Mouse (Mus musculus) G1E (cell line): ENCODE measurements at regions not wholly inside any gene's neighbourhood (a gene's known extent, or its start where the extent isn't known, plus 50 kb on each side); places are given as distances from the start of the nearest gene placed in this dataset.

ENCODE experiments used
- CTCF ChIP-seq: IDR thresholded peaks from 2 replicates; pipeline ENCODE4 v1.5.1; 2012; ENCODE audit warnings: low read depth, low read length, inconsistent platforms, mixed read lengths
- GATA1 ChIP-seq: IDR thresholded peaks from 2 replicates; pipeline ENCODE4 v1.6.1; 2012; ENCODE audit warnings: borderline replicate concordance, low read length, inconsistent platforms, mixed read lengths
- GATA2 ChIP-seq: IDR thresholded peaks from 2 replicates; pipeline ENCODE4 v1.6.1; 2012; ENCODE audit warnings: low read depth, low read length, inconsistent platforms, borderline replicate concordance
- POLR2AphosphoS5 ChIP-seq: IDR thresholded peaks from 2 replicates; pipeline ENCODE4 v1.6.1; 2012; ENCODE audit warnings: low read depth, low read length, inconsistent platforms; ENCODE audit not compliant: insufficient replicate concordance
- TAL1 ChIP-seq: conservative IDR thresholded peaks from 2 replicates; pipeline ENCODE4 v1.6.1; 2012; ENCODE audit warnings: low read depth, low read length, inconsistent platforms, mixed read lengths

GRCm38 (mm10) chr13:107891946-107892345, 152.3 kb upstream of the Smim15 start:
- TF ChIP-seq CTCF = no peak
- TF ChIP-seq GATA2 = no peak
- no peak for TF ChIP-seq TAL1
- TF ChIP-seq GATA1 = no peak
- TF ChIP-seq POLR2AphosphoS5 = no peak
